In the genomic region with DNA sequence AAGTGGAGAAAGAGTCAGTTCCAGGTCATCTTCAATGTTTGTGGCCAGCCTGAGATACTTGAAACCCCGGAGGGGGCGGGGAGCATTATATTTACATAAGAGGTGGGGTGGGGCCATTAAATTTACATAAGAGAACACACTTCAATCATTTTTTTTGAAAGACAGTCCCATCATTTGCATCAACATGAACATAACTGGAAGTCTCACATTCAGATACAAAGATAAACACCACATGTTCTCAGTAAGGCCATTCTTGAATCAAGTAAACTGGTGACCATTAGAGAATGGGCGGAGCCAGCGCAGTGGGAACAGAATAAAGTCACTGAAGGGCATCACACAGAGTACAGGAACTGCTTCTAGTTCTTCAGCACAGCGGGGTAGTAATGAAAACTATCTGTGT, we compare ENCODE assay signal across 19 mouse cellular contexts.
DNase-seq lines count a peak whose midpoint lies in the region; ATAC-seq and TF ChIP-seq lines count a peak whose summit lies in the region.
"Had no signal": no experiment of that assay in that cellular context is flagged by ENCODE, and none has a peak within 500 bp of the region (broad histone marks: within the 10 kb centered on the region; RNA-seq: fewer than 3 reads in every experiment).

No protein-coding gene starts in this region.

- DNase-seq in heart, embryonic 10.5 days (ENCODE audit: low spot score) = peak; percentile 45
- DNase-seq in ES-E14 (ENCODE audit: low read depth, low spot score) (peak; percentile 43), ZHBTc4 (ENCODE audit: low read depth, low spot score) (peak; percentile 64)
- DNase-seq in T-cell, adult 2 months (ENCODE audit: low spot score) = no peak
- DNase-seq: adrenal gland, adult 8-10 months; adrenal gland, postnatal 14 days; adrenal gland, postnatal 36 days; cerebellum, adult 11-12 months; cerebellum, adult 2 months; cerebellum, adult 9-10 months; cerebellum, postnatal 10 days; cerebellum, postnatal 25 days had no signal

- H3K9ac ChIP-seq in heart, embryonic 11.5 days (ENCODE audit: low read depth, low read length) = no peak overlapping the region
- no peak overlapping the region for H3K9ac ChIP-seq in ES-E14 (ENCODE audit: insufficient read depth, low read depth, low read length, poor library complexity, severe bottlenecking)
- no peak overlapping the region for H3K9ac ChIP-seq in forebrain, embryonic 12.5 days
- H3K9ac ChIP-seq: embryonic facial prominence, embryonic 12.5 days had no signal

- H3K9me3 ChIP-seq in heart, embryonic 10.5 days = no peaks in the 10 kb centered on the region
- no peaks in the 10 kb centered on the region for H3K9me3 ChIP-seq in heart, embryonic 11.5 days (replicated peaks; ENCODE audit: control insufficient read depth, low read length)
- no peaks in the 10 kb centered on the region for H3K9me3 ChIP-seq in ES-E14 (ENCODE audit: control insufficient read depth, insufficient read depth, low read depth, low read length)
- no peaks in the 10 kb centered on the region for H3K9me3 ChIP-seq in forebrain, embryonic 12.5 days
- H3K9me3 ChIP-seq: embryonic facial prominence, embryonic 10.5 days; embryonic facial prominence, embryonic 12.5 days had no signal

- H3K27ac ChIP-seq in heart, embryonic 10.5 days = no peak overlapping the region
- no peak overlapping the region for H3K27ac ChIP-seq in heart, embryonic 11.5 days (ENCODE audit: low read depth, low read length)
- no peak overlapping the region for H3K27ac ChIP-seq in ES-E14 (ENCODE audit: insufficient read depth, low read depth, low read length, poor library complexity, severe bottlenecking)
- no peak overlapping the region for H3K27ac ChIP-seq in forebrain, embryonic 12.5 days
- H3K27ac ChIP-seq: embryonic facial prominence, embryonic 10.5 days; embryonic facial prominence, embryonic 12.5 days had no signal

- H3K4me2 ChIP-seq in heart, embryonic 11.5 days = no peak overlapping the region
- H3K4me2 ChIP-seq in forebrain, embryonic 12.5 days = no peak overlapping the region
- H3K4me2 ChIP-seq: embryonic facial prominence, embryonic 12.5 days had no signal

- no peak; the same call in 1 of the 2 replicates for ATAC-seq in heart, embryonic 11.5 days (replicated peaks; ENCODE audit: insufficient number of reproducible peaks, low FRiP score, low TSS enrichment)
- ATAC-seq in forebrain, embryonic 12.5 days (ENCODE audit: low FRiP score) = no peak
- ATAC-seq: activated CD4-positive, CD25-positive, alpha-beta regulatory T cell, adult 4 months; forebrain, embryonic 14.5 days; forebrain, embryonic 16.5 days had no signal

- WGBS in heart, embryonic 10.5 days = 59% methylated on average over 5 of the region's 5 CpGs
- 64% methylated on average over 5 of the region's 5 CpGs for WGBS in heart, embryonic 11.5 days (ENCODE audit: insufficient replicate concordance)
- WGBS in forebrain, embryonic 12.5 days = 76% methylated on average over 5 of the region's 5 CpGs

- in situ Hi-C loops in ES-E14 (cut with MboI; ENCODE audit: low sequenced_read_pairs in 2 of 2, unreplicated experiment in 2 of 2) = no loop called here

- H3K27me3 ChIP-seq in heart, embryonic 10.5 days (ENCODE audit: insufficient read depth, poor library complexity, severe bottlenecking) = no peaks in the 10 kb centered on the region
- H3K27me3 ChIP-seq in heart, embryonic 11.5 days (ENCODE audit: control insufficient read depth, insufficient read depth, low read length) = no peaks in the 10 kb centered on the region
- H3K27me3 ChIP-seq in forebrain, embryonic 12.5 days = no peaks in the 10 kb centered on the region
- H3K27me3 ChIP-seq: embryonic facial prominence, embryonic 12.5 days had no signal

- no peak overlapping the region for H3K4me3 ChIP-seq in heart, embryonic 10.5 days
- H3K4me3 ChIP-seq in heart, embryonic 11.5 days (ENCODE audit: low read depth, low read length) = no peak overlapping the region
- no peak overlapping the region for H3K4me3 ChIP-seq in ES-E14 (ENCODE audit: insufficient read depth in 1 of 2, low read depth in 1 of 2, low read length in 2 of 2, poor library complexity in 1 of 2, severe bottlenecking in 1 of 2)
- H3K4me3 ChIP-seq in forebrain, embryonic 12.5 days (replicated peaks) = no peak overlapping the region
- H3K4me3 ChIP-seq: embryonic facial prominence, embryonic 10.5 days; embryonic facial prominence, embryonic 12.5 days had no signal

- no peaks in the 10 kb centered on the region for H3K36me3 ChIP-seq in heart, embryonic 10.5 days
- no peaks in the 10 kb centered on the region for H3K36me3 ChIP-seq in heart, embryonic 11.5 days (ENCODE audit: control insufficient read depth, insufficient read depth, low read length)
- no peaks in the 10 kb centered on the region for H3K36me3 ChIP-seq in ES-E14 (ENCODE audit: control insufficient read depth, insufficient read depth, low read length, poor library complexity, severe bottlenecking)
- H3K36me3 ChIP-seq in forebrain, embryonic 12.5 days (replicated peaks) = no peaks in the 10 kb centered on the region
- H3K36me3 ChIP-seq: embryonic facial prominence, embryonic 10.5 days; embryonic facial prominence, embryonic 12.5 days had no signal

- H3K4me1 ChIP-seq in heart, embryonic 10.5 days = no peaks in the 10 kb centered on the region
- H3K4me1 ChIP-seq in heart, embryonic 11.5 days (ENCODE audit: control insufficient read depth, insufficient read depth, low read length) = no peaks in the 10 kb centered on the region
- peaks cover 0 to 2% of the 10 kb centered on the region in 2 experiments; a peak in 1 of 4 replicates for H3K4me1 ChIP-seq in ES-E14 (ENCODE audit: control insufficient read depth in 2 of 2, insufficient read depth in 2 of 2, low read length in 2 of 2, poor library complexity in 1 of 2)
- H3K4me1 ChIP-seq in forebrain, embryonic 12.5 days = no peaks in the 10 kb centered on the region
- H3K4me1 ChIP-seq: embryonic facial prominence, embryonic 10.5 days; embryonic facial prominence, embryonic 12.5 days had no signal

TF ChIP-seq in ES-E14, 5 proteins besides CTCF, POLR2A, EP300 and RAD21:
- TF ChIP-seq CHD2 (IDR thresholded peaks at IDR 0.05; ENCODE audit: low read depth, low read length) = no peak
- no peak for TF ChIP-seq HCFC1 (IDR thresholded peaks at IDR 0.05; ENCODE audit: borderline replicate concordance, insufficient read depth, low read length)
- no peak for TF ChIP-seq ZNF384 (IDR thresholded peaks at IDR 0.05; ENCODE audit: low read depth, low read length)
- TF ChIP-seq ZC3H11A (IDR thresholded peaks at IDR 0.05; ENCODE audit: borderline replicate concordance, low read depth, low read length) = no peak
- no peak for TF ChIP-seq MAFK (IDR thresholded peaks at IDR 0.05; ENCODE audit: insufficient read depth, low read depth, low read length)
